Mouse (Mus musculus) fat pad, adult 2 months (tissue): Measurements from ENCODE around the gene Yjefn3.

Experiments used
- DNase-seq: peaks from one replicate; pipeline ENCODE4 v3.0.0-alpha.2; 2011; ENCODE audit warnings: low read depth, low spot score; ENCODE audit errors: extremely low read depth

The Yjefn3 gene

GRCm38 (mm10) chr8:69911917-69912316 is 9.4 kb upstream of the Yjefn3 start:
- no peak for DNase-seq

- DNase-seq, result no peak
Measured at GRCm38 (mm10) chr8:69907106-69907505, 4.6 kb upstream of the Yjefn3 start.

GRCm38 (mm10) chr8:69906260-69906659 is 3.7 kb upstream of the Yjefn3 start:
- DNase-seq, result no peak

GRCm38 (mm10) chr8:69904096-69904495 is 1.6 kb upstream of the Yjefn3 start:
- DNase-seq, result no peak

- peak; percentile 63 for DNase-seq
Measured at GRCm38 (mm10) chr8:69903063-69903542, 591 bp upstream of the Yjefn3 start.

- DNase-seq, result peak; percentile 55
Measured at GRCm38 (mm10) chr8:69901484-69902162, 889 bp downstream of the Yjefn3 start.

GRCm38 (mm10) chr8:69900895-69901451 is 1.5 kb downstream of the Yjefn3 start:
- DNase-seq, result no peak

- DNase-seq, result no peak
Measured at GRCm38 (mm10) chr8:69899876-69900275, 2.6 kb downstream of the Yjefn3 start.

- no peak for DNase-seq
Measured at GRCm38 (mm10) chr8:69897857-69898256, 4.7 kb downstream of the Yjefn3 start.

- no peak for DNase-seq
Measured at GRCm38 (mm10) chr8:69895772-69896451, 6.6 kb downstream of the Yjefn3 start.

- DNase-seq, result no peak
Measured at GRCm38 (mm10) chr8:69894836-69895332, 7.6 kb downstream of the Yjefn3 start.

GRCm38 (mm10) chr8:69893863-69894262 is 8.6 kb downstream of the Yjefn3 start:
- no peak for DNase-seq

- DNase-seq, result no peak
Measured at GRCm38 (mm10) chr8:69890813-69891241, 11.7 kb downstream of the Yjefn3 start.

GRCm38 (mm10) chr8:69888902-69889301 is 13.6 kb downstream of the Yjefn3 start:
- no peak for DNase-seq

GRCm38 (mm10) chr8:69888244-69888866 is 14.2 kb downstream of the Yjefn3 start:
- DNase-seq, result no peak

GRCm38 (mm10) chr8:69887289-69888243 is 14.9 kb downstream of the Yjefn3 start, which contains the start of gene Cilp2:
Gene Cilp2, minus strand, starts transcription at chr8:69887687.
- no peak for DNase-seq

GRCm38 (mm10) chr8:69884141-69884540 is 18.4 kb downstream of the Yjefn3 start:
- no peak for DNase-seq

GRCm38 (mm10) chr8:69882833-69883600 is 19.5 kb downstream of the Yjefn3 start:
- DNase-seq, result no peak

- DNase-seq, result no peak
Measured at GRCm38 (mm10) chr8:69882021-69882756, 20.3 kb downstream of the Yjefn3 start.
